Mouse (Mus musculus) myocyte (in vitro differentiated cells): ENCODE data around the gene Luzp1. TPM values are rescaled to one million over a fixed set of nuclear protein-coding genes. Genes with fewer than 3 reads are reported as not detected.

Experiments used
- H3K27me3 ChIP-seq: one replicate; pipeline ENCODE4 v1.6.1; 2011; ENCODE audit not compliant: control insufficient read depth, insufficient read depth, insufficient read length
- H3K36me3 ChIP-seq: one replicate; pipeline ENCODE4 v1.6.1; 2011; ENCODE audit not compliant: control insufficient read depth, insufficient read depth
- H3K4me2 ChIP-seq: one replicate; pipeline ENCODE4 v1.6.1; 2011; ENCODE audit warnings: low read depth, control low read depth
- H3K4me3 ChIP-seq: one replicate; pipeline ENCODE4 v1.5.1; 2011; ENCODE audit warnings: mild to moderate bottlenecking, control low read depth, moderate library complexity
- H3K79me2 ChIP-seq: one replicate; pipeline ENCODE4 v1.6.1; 2011; ENCODE audit not compliant: control insufficient read depth, insufficient read depth
- H3ac ChIP-seq: one replicate; pipeline ENCODE4 v1.6.1; 2011; ENCODE audit not compliant: control insufficient read depth, insufficient read length
- CEBPB ChIP-seq: IDR thresholded peaks from 2 replicates; pipeline ENCODE4 v1.6.1; 2011; ENCODE audit warnings: mild to moderate bottlenecking, moderate library complexity; ENCODE audit not compliant: poor library complexity, insufficient read depth, severe bottlenecking
- E2F4 ChIP-seq: IDR thresholded peaks from one replicate; pipeline ENCODE4 v1.6.1; 2011; ENCODE audit warnings: mild to moderate bottlenecking, control low read depth, moderate library complexity; ENCODE audit not compliant: insufficient read depth
- MAX ChIP-seq: IDR thresholded peaks from one replicate; pipeline ENCODE4 v1.6.1; 2011; ENCODE audit warnings: low read depth, mild to moderate bottlenecking, control low read depth
- MYOD1 ChIP-seq, 3 experiments: IDR thresholded peaks; one replicate each; pipeline ENCODE4 v1.6.1; 2011; ENCODE audit warnings: control low read depth in 2 of 3, low read depth in 2 of 3, mild to moderate bottlenecking in 2 of 3, moderate library complexity in 1 of 3; ENCODE audit not compliant: insufficient read length in 2 of 3, control insufficient read depth in 1 of 3
- MYOG ChIP-seq, 3 experiments: IDR thresholded peaks; one replicate each; pipeline ENCODE4 v1.6.1; 2011; ENCODE audit warnings: control low read depth in 2 of 3, low read depth in 2 of 3, mild to moderate bottlenecking in 2 of 3; ENCODE audit not compliant: insufficient read length in 2 of 3, control insufficient read depth in 1 of 3, insufficient read depth in 1 of 3
- POLR2A ChIP-seq: IDR thresholded peaks from one replicate; pipeline ENCODE4 v1.6.1; 2011; ENCODE audit warnings: low read depth, mild to moderate bottlenecking, control low read depth, moderate library complexity; ENCODE audit not compliant: insufficient read length
- POLR2AphosphoS2 ChIP-seq: IDR thresholded peaks from one replicate; pipeline ENCODE4 v1.6.1; 2011; ENCODE audit warnings: low read depth, control low read depth; ENCODE audit not compliant: insufficient read length
- REST ChIP-seq: IDR thresholded peaks from one replicate; pipeline ENCODE4 v1.6.1; 2011; ENCODE audit warnings: mild to moderate bottlenecking, control low read depth, moderate library complexity; ENCODE audit not compliant: insufficient read depth, insufficient read length
- SRF ChIP-seq: IDR thresholded peaks from one replicate; pipeline ENCODE4 v1.6.1; 2011; ENCODE audit warnings: low read depth; ENCODE audit not compliant: control insufficient read depth, insufficient read length
- TCF12 ChIP-seq: IDR thresholded peaks from one replicate; pipeline ENCODE4 v1.6.1; 2011; ENCODE audit warnings: mild to moderate bottlenecking, control low read depth; ENCODE audit not compliant: poor library complexity, insufficient read depth, severe bottlenecking
- TCF3 ChIP-seq: IDR thresholded peaks from one replicate; pipeline ENCODE4 v1.6.1; 2011; ENCODE audit warnings: low read depth, control low read depth; ENCODE audit not compliant: insufficient read length
- USF1 ChIP-seq: IDR thresholded peaks from one replicate; pipeline ENCODE4 v1.6.1; 2011; ENCODE audit warnings: low read depth, mild to moderate bottlenecking, control low read depth, moderate library complexity
- polyA plus RNA-seq: library from polyadenylated mRNA; unstranded; fragments of >200 nt; fragmentation: generic; extraction: Trizol; gene quantifications from one replicate; pipeline ENCODE4 v1.2.1, GENCODE M21; 2012; ENCODE audit warnings: missing spikeins

Luzp1 gene
- polyA plus RNA-seq: 12.5 TPM

DNA sequence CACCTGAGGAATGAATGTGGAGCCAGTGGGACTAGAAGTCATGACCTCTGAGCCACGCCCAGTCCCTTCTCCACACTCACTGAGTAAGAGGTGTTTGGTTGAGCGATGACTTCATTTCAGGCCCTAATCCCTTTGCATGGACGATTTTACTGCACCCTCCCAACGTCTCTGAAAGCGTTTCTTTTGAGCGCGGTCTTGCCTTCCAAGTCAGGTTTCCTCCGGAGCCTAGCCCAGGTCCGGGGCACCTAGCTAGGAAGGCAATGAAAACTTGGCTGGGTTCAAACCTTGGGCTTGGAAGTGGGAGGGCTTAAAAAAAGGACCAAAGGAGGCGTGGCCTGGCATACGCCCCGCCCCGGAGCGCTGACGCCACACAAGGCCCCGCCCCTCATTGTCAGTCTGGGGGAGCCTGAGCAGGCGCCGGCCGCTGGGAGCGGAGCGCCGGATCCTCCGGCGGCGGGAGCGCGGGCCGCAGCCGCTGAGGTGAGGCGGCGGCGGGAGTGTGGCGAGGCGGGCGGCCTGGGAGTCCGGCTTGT lies at the start of gene Luzp1:
Gene Luzp1 (plus strand): TSS at position 391 of the 533 bp plus-strand sequence.
- peak; percentile 67 for TF ChIP-seq POLR2AphosphoS2
- TF ChIP-seq POLR2A: peak; percentile 91
- TF ChIP-seq CEBPB: no peak
- TF ChIP-seq MAX: no peak
- no peak for TF ChIP-seq E2F4
- peak in 1 of 3 experiments; percentile 7 for TF ChIP-seq MYOG (IDR thresholded peaks at IDR 0.05; ENCODE audit: control insufficient read depth in 1 of 3, insufficient read depth in 1 of 3, insufficient read length in 2 of 3, low read depth in 2 of 3)
- TF ChIP-seq USF1: no peak

GRCm38 (mm10) chr4:136423224-136423623 lies 46.3 kb upstream of the Luzp1 start, which contains the start of gene Htr1d:
Gene Htr1d, plus strand, starts transcription at chr4:136423524.
- Histone ChIP-seq H3K79me2 (no peaks in the 10 kb centered on the region), H3K27me3 (peaks cover 19% of the 10 kb centered on the region), H3ac (no peak within 1 kb of the TSS), H3K36me3 (no peaks in the 10 kb centered on the region), H3K4me2 (peak within 1 kb of the TSS; percentile 61), H3K4me3 (no peak within 1 kb of the TSS)
- TF ChIP-seq CEBPB (no peak), E2F4 (no peak), MYOG (IDR thresholded peaks at IDR 0.05; ENCODE audit: control insufficient read depth in 1 of 3, insufficient read depth in 1 of 3, insufficient read length in 2 of 3, low read depth in 2 of 3) (no peak), TCF3 (no peak), POLR2AphosphoS2 (no peak), REST (no peak), MYOD1 (IDR thresholded peaks at IDR 0.05; ENCODE audit: control insufficient read depth in 1 of 3, insufficient read length in 2 of 3, low read depth in 2 of 3) (no peak)

More for the DNA sequence above, at the start of gene Luzp1:
- H3K36me3 ChIP-seq: no peaks in the 10 kb centered on the region
- H3K4me2 ChIP-seq: peak within 1 kb of the TSS; percentile 95
- H3ac ChIP-seq: peak within 1 kb of the TSS; percentile 75
- peak within 1 kb of the TSS; percentile 49 for H3K4me3 ChIP-seq
- H3K79me2 ChIP-seq: peaks cover 41% of the 10 kb centered on the region
- no peaks in the 10 kb centered on the region for H3K27me3 ChIP-seq

DNA sequence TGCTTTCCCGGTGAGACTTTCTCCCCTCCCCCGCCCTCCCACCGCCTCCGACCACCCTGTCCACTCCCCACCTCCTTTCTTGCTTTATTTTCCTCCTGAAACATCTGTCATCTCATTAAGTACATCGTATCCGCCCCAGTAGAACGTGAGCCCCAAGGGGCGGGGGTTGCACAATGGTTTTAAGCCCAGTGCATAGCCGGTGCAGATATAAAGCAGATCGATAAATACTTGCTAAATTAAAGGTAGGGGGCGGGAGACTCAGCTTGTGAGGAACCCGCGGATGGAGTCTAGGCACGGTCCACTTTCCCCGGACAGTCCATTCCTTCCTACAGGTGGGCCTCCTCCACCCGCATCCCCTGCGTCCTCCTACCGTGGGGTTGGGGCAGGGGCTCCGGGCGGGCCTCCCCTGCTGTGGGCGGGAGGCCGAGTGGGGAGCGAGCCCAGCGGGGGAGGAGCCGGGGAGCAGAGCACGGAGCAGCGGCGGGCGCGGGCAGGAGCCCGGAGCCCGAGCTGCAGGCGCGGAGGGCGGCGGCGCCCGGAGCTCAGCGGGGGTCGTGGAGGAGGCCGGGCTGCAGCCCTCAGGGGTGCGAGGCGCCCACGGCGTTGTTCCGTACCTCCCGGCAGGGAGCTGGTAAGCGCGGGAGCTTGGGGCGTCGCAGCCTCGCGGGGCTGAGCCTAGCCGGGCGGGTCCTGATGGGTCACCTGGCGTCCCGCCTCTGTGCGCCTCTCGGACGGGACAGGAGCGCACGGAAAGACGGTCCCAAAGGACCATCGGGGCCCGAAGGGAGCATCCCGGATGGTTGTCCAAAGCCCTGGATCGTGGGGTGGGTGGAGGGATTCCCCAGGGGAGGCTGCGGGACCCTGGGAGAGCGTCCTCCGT lies 45.2 kb upstream of the Luzp1 start:
- H3K4me2 ChIP-seq: peak overlapping the region; percentile 61
- H3K27me3 ChIP-seq: peaks cover 19% of the 10 kb centered on the region
- no peaks in the 10 kb centered on the region for H3K36me3 ChIP-seq
- no peak for TF ChIP-seq E2F4
- no peak for TF ChIP-seq POLR2A
- no peak for TF ChIP-seq TCF12
- no peak for TF ChIP-seq MYOG (IDR thresholded peaks at IDR 0.05; ENCODE audit: control insufficient read depth in 1 of 3, insufficient read depth in 1 of 3, insufficient read length in 2 of 3, low read depth in 2 of 3)
- no peak for TF ChIP-seq REST
- no peak for TF ChIP-seq MYOD1 (IDR thresholded peaks at IDR 0.05; ENCODE audit: control insufficient read depth in 1 of 3, insufficient read length in 2 of 3, low read depth in 2 of 3)
- TF ChIP-seq TCF3: no peak
- no peak for TF ChIP-seq POLR2AphosphoS2
- TF ChIP-seq CEBPB: no peak
- TF ChIP-seq SRF: no peak
- H3K79me2 ChIP-seq: no peaks in the 10 kb centered on the region
- H3ac ChIP-seq: no peak overlapping the region
- no peak overlapping the region for H3K4me3 ChIP-seq

DNA sequence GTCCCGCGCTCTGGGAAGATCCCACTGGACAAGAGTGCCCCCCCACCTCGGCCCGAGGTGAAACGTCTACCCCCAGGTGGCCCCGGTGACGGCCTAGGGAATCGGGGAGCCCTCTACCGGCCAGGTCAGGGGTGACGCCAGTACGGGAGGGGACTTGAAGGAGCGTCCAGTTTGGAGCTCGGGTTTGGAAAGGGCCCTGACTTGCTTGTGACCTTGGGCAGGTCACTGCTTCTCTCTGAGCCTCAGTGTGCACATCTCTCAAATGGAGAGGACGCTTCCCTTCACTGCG lies 44.6 kb upstream of the Luzp1 start:
- no peaks in the 10 kb centered on the region for H3K36me3 ChIP-seq
- no peak overlapping the region for H3ac ChIP-seq
- H3K4me2 ChIP-seq: peak overlapping the region; percentile 61
- TF ChIP-seq MAX (no peak), CEBPB (no peak), POLR2A (no peak), MYOD1 (IDR thresholded peaks at IDR 0.05; ENCODE audit: control insufficient read depth in 1 of 3, insufficient read length in 2 of 3, low read depth in 2 of 3) (no peak), USF1 (no peak), POLR2AphosphoS2 (no peak), TCF3 (no peak), TCF12 (no peak), MYOG (IDR thresholded peaks at IDR 0.05; ENCODE audit: control insufficient read depth in 1 of 3, insufficient read depth in 1 of 3, insufficient read length in 2 of 3, low read depth in 2 of 3) (no peak), REST (no peak), SRF (no peak)
- H3K79me2 ChIP-seq: no peaks in the 10 kb centered on the region
- peaks cover 19% of the 10 kb centered on the region for H3K27me3 ChIP-seq
- no peak overlapping the region for H3K4me3 ChIP-seq
